Mouse (Mus musculus) neural tube, embryonic 15.5 days (tissue): ENCODE data around the gene Epb41l2. TPM values are rescaled to one million over a fixed set of nuclear protein-coding genes. Genes with fewer than 3 reads are reported as not detected.

Experiments used
- ATAC-seq: fragments of 200-750 bp; cut with Nextera tagmentation; 2 replicates; pipeline ENCODE4 v1.8.0; 2017; ENCODE audit warnings: mild to moderate bottlenecking, moderate TSS enrichment, moderate library complexity; ENCODE audit not compliant: low FRiP score
- H3K27ac ChIP-seq: fragments of 300-500 bp; sonication (generic); replicated peaks from 2 replicates; pipeline ENCODE4 v1.5.1; 2015; ENCODE audit warnings: mild to moderate bottlenecking, inconsistent platforms
- H3K27me3 ChIP-seq: fragments of 300-500 bp; sonication (generic); replicated peaks from 2 replicates; pipeline ENCODE4 v1.6.1; 2015; ENCODE audit warnings: inconsistent platforms
- H3K36me3 ChIP-seq: fragments of 300-500 bp; sonication (generic); 2 replicates; pipeline ENCODE4 v1.6.1; 2015; ENCODE audit warnings: inconsistent platforms
- H3K4me1 ChIP-seq: fragments of 300-500 bp; sonication (generic); 2 replicates; pipeline ENCODE4 v1.6.1; 2015; ENCODE audit warnings: inconsistent platforms
- H3K4me2 ChIP-seq: fragments of 300-500 bp; sonication (generic); 2 replicates; pipeline ENCODE4 v1.6.1; 2015; ENCODE audit warnings: inconsistent platforms, mild to moderate bottlenecking, moderate library complexity
- H3K4me3 ChIP-seq: fragments of 300-500 bp; sonication (generic); replicated peaks from 2 replicates; pipeline ENCODE4 v1.5.1; 2015; ENCODE audit warnings: mild to moderate bottlenecking, inconsistent platforms
- H3K9ac ChIP-seq: fragments of 300-500 bp; sonication (generic); replicated peaks from 2 replicates; pipeline ENCODE4 v1.6.1; 2015; ENCODE audit warnings: mild to moderate bottlenecking, inconsistent platforms
- H3K9me3 ChIP-seq: fragments of 300-500 bp; sonication (generic); replicated peaks from 2 replicates; pipeline ENCODE4 v1.6.1; 2016; ENCODE audit warnings: inconsistent platforms
- WGBS: fragments of 180-500 bp; shearing (Covaris S2); methylation state at CpG from one replicate; pipeline ENCODE4 v1.1.7; 2015; ENCODE audit warnings: mixed read lengths; 5-methylcytosine and 5-hydroxymethylcytosine counted together
- polyA plus RNA-seq: library from polyadenylated mRNA; unstranded; fragments of >200 nt; fragmentation: Nextera tagmentation; extraction: Ambion mirVana; gene quantifications from 2 replicates; pipeline ENCODE4 v1.2.1, GENCODE M21; 2015

Gene Epb41l2
- polyA plus RNA-seq, 1 experiment from 2014 or later, result 27.7 TPM

DNA sequence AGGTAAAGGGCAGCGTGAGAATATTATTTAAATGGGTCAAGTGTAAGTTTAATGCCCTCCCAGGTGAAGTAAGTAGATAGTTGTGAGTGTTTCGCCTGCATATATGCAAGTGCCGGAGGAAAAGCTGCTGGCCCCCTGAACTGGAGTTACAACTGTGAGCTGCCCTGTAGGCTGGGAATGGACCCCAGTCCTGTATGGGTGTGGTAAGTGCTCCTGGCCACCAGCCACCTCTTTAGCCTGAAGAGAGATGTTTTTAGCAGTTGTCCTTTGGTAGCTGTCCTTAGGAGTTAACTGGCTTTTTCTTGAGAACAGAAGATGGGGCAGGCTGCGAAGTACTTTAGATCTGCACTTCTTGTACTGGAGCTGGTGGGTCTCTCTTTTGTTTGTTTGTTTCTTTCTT lies 69.7 kb downstream of the Epb41l2 start:
- WGBS, result 93% methylated on average over 4 of the region's 4 CpGs

DNA sequence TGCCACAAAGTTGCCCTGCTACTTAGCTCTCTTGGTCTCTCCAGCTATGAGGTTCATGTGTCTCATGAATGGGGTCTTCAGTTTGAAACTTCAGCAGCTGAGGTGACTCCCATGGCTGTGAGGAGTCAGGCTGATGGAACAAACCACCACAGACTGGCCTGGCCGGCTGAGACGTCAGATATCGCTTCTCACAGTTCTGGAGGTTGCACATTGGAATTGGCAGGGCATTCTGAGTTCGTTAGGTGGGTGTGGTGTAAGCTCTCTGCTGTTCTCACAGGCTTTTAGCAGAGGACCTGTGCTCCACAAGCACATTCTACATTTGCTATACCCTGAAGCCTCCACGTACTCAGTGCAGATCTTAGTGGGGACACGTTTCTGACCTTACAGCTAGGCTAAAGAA lies 71.3 kb downstream of the Epb41l2 start:
- H3K36me3 ChIP-seq, result no peaks in the 10 kb centered on the region
- no peak overlapping the region for H3K9ac ChIP-seq
- H3K9me3 ChIP-seq, result no peaks in the 10 kb centered on the region
- H3K4me3 ChIP-seq, result no peak overlapping the region
- no peak for ATAC-seq
- WGBS, result 65% methylated on average over 6 of the region's 6 CpGs
- H3K27ac ChIP-seq, result no peak overlapping the region
- no peak overlapping the region for H3K4me2 ChIP-seq
- H3K27me3 ChIP-seq, result no peaks in the 10 kb centered on the region
- 0 out of 2 replicates have a peak, but pooled peaks cover 10% of the 10 kb centered on the region for H3K4me1 ChIP-seq

More for the DNA sequence above, 69.7 kb downstream of the Epb41l2 start:
- Histone ChIP-seq H3K4me2 (no peak overlapping the region), H3K27ac (no peak overlapping the region), H3K4me1 (0 out of 2 replicates have a peak, but pooled peaks cover 10% of the 10 kb centered on the region), H3K36me3 (no peaks in the 10 kb centered on the region), H3K27me3 (no peaks in the 10 kb centered on the region), H3K9ac (no peak overlapping the region), H3K4me3 (no peak overlapping the region), H3K9me3 (no peaks in the 10 kb centered on the region)
- no peak for ATAC-seq

DNA sequence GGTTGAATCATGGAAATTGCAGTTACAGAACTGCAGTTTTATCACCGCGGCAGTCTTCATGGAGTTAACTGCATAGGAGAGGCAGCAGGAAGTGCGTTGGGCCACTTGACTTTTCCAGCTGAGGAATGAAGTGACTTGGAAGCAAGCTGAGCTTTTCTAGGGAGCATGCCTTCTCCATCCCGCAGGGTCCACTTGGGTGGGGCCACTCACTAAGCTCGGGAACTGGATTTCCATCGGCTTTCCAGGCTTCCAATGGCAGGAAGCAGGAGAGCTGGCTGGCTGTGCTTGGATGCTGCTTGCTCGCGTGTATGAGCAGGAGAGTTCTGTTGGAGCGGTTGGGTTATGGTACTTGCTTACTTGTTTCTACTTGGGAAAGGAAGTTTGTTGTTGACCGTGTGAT lies 72.8 kb downstream of the Epb41l2 start:
- H3K36me3 ChIP-seq, result no peaks in the 10 kb centered on the region
- ATAC-seq, result no peak
- no peak overlapping the region for H3K27ac ChIP-seq
- no peak overlapping the region for H3K9ac ChIP-seq
- no peak overlapping the region for H3K4me2 ChIP-seq
- 0 out of 2 replicates have a peak, but pooled peaks cover 8% of the 10 kb centered on the region for H3K4me1 ChIP-seq
- H3K27me3 ChIP-seq, result no peaks in the 10 kb centered on the region
- no peaks in the 10 kb centered on the region for H3K9me3 ChIP-seq
- no peak overlapping the region for H3K4me3 ChIP-seq
- WGBS, result 59% methylated on average over 10 of the region's 10 CpGs

DNA sequence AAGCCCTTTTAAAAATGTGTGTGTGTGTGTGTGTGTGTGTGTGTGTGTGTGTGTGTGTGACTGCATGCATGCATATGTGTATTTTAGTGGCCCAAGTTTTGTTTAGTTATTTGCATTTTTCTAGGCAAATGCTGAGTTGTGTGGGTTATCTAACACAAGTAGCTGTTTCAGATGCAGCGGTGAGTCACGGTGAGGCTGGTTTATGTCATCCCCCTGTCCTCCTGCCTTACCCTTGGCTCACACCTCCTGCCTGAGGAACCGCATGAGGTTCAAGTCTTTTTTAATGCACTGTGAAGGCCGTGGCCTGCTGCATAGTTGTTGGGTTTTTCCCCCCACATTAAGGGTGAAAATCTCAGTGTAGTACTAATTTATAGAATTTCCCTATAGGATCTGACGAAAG lies 73.3 kb downstream of the Epb41l2 start:
- 0 out of 2 replicates have a peak, but pooled peaks cover 3% of the 10 kb centered on the region for H3K4me1 ChIP-seq
- H3K4me2 ChIP-seq, result no peak overlapping the region
- no peak overlapping the region for H3K27ac ChIP-seq
- H3K9me3 ChIP-seq, result no peaks in the 10 kb centered on the region
- 62% methylated on average over 5 of the region's 5 CpGs for WGBS
- no peaks in the 10 kb centered on the region for H3K36me3 ChIP-seq
- H3K9ac ChIP-seq, result no peak overlapping the region
- H3K27me3 ChIP-seq, result no peaks in the 10 kb centered on the region
- no peak overlapping the region for H3K4me3 ChIP-seq
- ATAC-seq, result no peak

DNA sequence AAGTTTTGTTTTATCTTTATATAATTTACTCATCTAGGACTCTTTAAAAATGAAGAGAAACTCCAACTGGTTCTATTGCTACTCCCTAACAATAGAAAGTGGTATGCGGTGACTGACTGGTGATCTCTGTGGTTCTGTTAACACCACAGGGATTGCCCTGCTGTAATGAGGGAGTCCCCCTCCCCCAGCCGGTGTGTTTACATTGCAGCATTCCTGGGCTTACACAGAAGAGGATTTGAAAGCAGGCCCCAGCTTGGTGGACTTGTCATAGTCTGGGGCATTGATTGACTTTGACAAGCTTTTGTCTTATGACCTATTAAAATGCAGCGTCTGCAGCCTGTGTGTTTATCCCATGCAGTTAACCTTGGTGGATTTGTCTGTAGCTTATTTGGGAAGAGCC lies 73.9 kb downstream of the Epb41l2 start:
- ATAC-seq, result no peak
- 10% methylated on average over 3 of the region's 3 CpGs for WGBS

DNA sequence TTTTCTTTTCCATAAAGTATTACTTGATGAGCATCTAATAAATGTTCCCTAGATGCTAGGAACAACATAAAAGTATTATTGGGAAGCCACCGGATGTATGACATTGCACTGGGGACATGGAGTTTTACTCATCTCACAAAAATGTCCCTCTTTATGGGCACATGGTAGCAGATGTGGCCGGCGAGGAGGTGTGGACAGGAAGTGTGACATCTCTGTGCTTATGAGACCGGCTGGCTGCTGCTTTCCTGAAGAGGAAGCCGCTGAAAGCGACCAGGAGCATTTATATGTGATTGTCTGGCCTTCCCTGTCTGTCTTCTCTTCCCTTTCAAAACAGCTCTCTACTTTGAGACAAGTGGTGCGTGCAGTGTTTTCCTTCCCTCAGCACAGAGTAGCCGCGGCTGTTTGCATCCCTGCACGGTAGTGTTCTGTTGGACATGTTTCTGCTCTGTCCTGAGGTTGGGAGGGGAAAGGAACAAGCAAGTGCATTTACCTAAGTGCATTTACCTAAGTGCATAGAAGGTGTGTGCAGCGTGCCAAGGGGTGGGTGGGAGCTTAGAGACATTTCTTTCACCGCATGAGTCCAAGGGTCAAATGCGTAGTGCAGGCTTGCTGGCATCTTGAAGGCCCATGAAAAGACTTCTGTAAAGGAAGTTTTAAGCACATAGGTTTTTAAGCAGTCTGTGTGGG lies 74.9 kb downstream of the Epb41l2 start:
- Histone ChIP-seq H3K27ac (no peak overlapping the region), H3K36me3 (no peaks in the 10 kb centered on the region), H3K9ac (no peak overlapping the region), H3K27me3 (no peaks in the 10 kb centered on the region), H3K4me1 (0 out of 2 replicates have a peak, but pooled peaks cover 3% of the 10 kb centered on the region), H3K4me3 (no peak overlapping the region), H3K9me3 (no peaks in the 10 kb centered on the region), H3K4me2 (no peak overlapping the region)
- 81% methylated on average over 13 of the region's 13 CpGs for WGBS
- ATAC-seq, result no peak

More for the DNA sequence above, 73.9 kb downstream of the Epb41l2 start:
- Histone ChIP-seq H3K36me3 (no peaks in the 10 kb centered on the region), H3K27ac (no peak overlapping the region), H3K9me3 (no peaks in the 10 kb centered on the region), H3K4me3 (no peak overlapping the region), H3K9ac (no peak overlapping the region), H3K4me2 (no peak overlapping the region), H3K4me1 (0 out of 2 replicates have a peak, but pooled peaks cover 3% of the 10 kb centered on the region), H3K27me3 (no peaks in the 10 kb centered on the region)

DNA sequence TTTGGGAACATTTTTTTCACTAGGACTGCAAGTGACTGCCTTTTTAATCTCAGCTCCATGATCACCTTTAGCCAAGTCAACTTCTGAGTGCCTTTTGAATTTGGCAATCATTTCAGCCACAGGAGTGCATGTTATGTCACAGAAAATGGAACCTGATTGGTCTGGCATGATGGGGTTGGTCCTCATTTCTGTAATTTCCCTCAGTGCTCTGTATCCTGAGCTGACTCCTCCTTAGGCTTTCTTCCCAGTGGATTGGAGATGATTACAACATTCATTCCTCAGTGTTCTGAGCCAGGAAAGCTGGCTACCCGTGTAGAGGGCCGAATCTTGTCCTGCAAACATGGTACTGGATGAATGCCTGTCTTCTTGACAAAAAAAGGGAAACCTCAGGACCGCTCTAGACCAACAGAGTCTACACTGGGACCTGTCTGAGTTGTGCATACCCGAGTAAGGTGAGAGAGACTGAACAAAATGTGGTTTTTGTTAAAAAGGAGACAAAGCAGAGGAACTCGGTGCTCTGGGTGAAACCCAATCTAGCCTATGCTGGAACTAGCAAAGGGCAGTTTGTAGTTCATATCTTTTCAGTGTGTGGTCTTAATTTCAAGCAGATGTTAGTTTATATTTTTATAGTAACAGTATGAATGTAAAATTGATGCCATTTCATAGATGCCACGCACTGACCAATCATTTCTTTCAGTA lies 77.3 kb downstream of the Epb41l2 start:
- Histone ChIP-seq H3K27ac (no peak overlapping the region), H3K36me3 (no peaks in the 10 kb centered on the region), H3K9ac (no peak overlapping the region), H3K9me3 (no peaks in the 10 kb centered on the region), H3K4me2 (no peak overlapping the region), H3K27me3 (no peaks in the 10 kb centered on the region), H3K4me3 (no peak overlapping the region), H3K4me1 (0 out of 2 replicates have a peak, but pooled peaks cover 3% of the 10 kb centered on the region)
- ATAC-seq, result no peak
- 83% methylated on average over 6 of the region's 6 CpGs for WGBS

DNA sequence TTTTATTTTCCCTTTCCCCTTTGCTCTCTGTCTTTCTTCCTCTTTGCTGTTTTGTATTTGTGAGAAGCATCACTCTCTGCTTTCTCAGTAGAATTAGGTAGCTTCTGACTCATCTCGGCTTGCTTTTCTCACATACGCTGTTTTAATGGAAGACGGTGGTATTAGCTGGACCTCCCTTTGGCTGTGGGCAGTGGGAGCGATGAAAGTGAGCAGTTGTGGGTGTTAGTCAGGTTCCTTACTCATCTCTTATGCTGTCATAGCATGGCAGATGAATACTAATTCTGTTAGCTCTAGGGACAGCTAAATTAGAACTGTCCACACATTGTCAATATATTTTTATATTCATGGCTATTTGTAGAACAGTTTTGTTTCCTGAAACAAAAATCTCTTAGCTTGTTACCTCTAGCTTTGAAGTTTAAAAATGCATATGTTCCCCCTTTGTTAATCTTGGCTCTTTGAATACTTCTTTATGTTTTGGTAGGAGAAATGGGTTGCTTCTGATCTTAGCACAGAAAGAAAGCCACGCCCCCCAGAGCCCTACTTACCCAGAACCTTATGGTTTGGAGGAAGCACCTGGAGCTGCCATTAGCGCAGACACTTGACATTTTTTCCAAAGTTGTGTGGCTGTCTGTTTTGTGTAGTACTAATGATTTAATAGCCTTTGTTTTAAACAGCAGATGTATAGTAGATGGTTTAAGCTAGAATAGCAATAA lies 78.1 kb downstream of the Epb41l2 start:
- no peaks in the 10 kb centered on the region for H3K36me3 ChIP-seq
- WGBS, result 85% methylated on average over 6 of the region's 6 CpGs
- H3K9ac ChIP-seq, result no peak overlapping the region
- H3K9me3 ChIP-seq, result no peaks in the 10 kb centered on the region
- ATAC-seq, result no peak
- H3K4me3 ChIP-seq, result no peak overlapping the region
- H3K4me2 ChIP-seq, result no peak overlapping the region
- H3K4me1 ChIP-seq, result no peaks in the 10 kb centered on the region
- H3K27me3 ChIP-seq, result no peaks in the 10 kb centered on the region
- H3K27ac ChIP-seq, result no peak overlapping the region

DNA sequence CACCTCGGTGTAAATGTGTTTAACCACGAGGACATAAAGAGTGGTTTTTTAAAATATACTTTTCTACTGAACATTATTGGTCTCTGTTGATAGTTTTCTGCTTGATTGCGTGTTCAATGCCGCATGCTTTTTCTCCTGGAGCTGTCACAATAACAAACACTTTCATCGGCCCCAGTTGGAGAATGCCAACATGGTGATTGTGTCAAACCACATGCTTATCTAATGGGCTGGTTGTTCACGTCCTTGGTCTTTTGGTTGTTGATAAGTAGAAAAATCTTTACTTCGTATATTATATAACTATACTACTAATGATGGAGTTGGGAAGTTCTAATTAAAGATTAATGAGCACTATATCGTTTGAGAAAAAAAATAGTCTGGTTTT lies 78.7 kb downstream of the Epb41l2 start:
- 86% methylated on average over 8 of the region's 8 CpGs for WGBS

DNA sequence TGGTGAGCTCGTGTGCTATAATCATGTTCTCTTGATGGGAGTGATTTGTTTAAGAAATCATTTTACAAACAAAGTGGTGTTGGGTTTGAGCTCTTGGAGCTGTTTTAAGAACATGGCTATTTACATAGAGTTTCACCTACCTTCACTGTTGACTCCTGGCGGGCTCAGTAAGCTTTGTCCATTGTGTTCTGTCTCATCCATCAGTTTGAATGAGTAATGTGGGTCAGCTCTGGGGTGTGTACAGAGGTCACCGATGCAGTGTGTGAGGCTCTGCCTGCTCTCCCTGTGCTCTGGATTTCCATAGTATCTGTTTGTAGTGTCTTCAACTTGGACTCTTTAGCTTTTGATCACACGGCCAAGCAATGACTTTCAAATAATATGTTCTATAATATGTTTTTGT lies 79.6 kb downstream of the Epb41l2 start:
- no peaks in the 10 kb centered on the region for H3K4me1 ChIP-seq
- no peak overlapping the region for H3K9ac ChIP-seq
- no peak for ATAC-seq
- 65% methylated on average over 4 of the region's 4 CpGs for WGBS
- no peak overlapping the region for H3K4me3 ChIP-seq
- H3K36me3 ChIP-seq, result no peaks in the 10 kb centered on the region
- no peak overlapping the region for H3K4me2 ChIP-seq
- H3K27ac ChIP-seq, result no peak overlapping the region
- H3K27me3 ChIP-seq, result no peaks in the 10 kb centered on the region
- H3K9me3 ChIP-seq, result no peaks in the 10 kb centered on the region

More for the DNA sequence above, 78.7 kb downstream of the Epb41l2 start:
- Histone ChIP-seq H3K4me3 (no peak overlapping the region), H3K4me2 (no peak overlapping the region), H3K9me3 (no peaks in the 10 kb centered on the region), H3K9ac (no peak overlapping the region), H3K36me3 (no peaks in the 10 kb centered on the region), H3K4me1 (no peaks in the 10 kb centered on the region), H3K27ac (no peak overlapping the region), H3K27me3 (no peaks in the 10 kb centered on the region)
- no peak for ATAC-seq

DNA sequence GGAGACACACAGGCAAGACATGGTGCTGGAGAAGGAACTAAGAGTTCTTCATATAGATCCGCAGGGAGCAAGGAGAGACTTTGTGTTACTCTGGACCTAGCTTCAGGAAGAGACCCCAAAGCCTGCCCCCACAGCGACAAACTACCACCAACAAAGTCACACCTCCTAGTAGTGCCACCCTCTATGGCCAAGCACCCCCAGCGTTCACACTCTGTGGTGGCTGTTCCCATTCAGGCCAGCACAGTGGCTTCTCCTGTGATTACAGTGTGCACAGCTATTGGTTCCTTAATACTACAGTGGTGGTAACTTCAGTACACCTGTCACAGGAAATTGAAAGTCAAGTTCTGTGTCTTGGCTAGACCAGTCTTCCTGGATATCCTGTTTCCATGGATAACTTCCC lies 80.3 kb downstream of the Epb41l2 start:
- Histone ChIP-seq H3K9me3 (no peaks in the 10 kb centered on the region), H3K27me3 (no peaks in the 10 kb centered on the region), H3K4me3 (no peak overlapping the region), H3K4me1 (no peaks in the 10 kb centered on the region), H3K27ac (no peak overlapping the region), H3K4me2 (no peak overlapping the region), H3K36me3 (no peaks in the 10 kb centered on the region), H3K9ac (no peak overlapping the region)
- ATAC-seq, result no peak
- WGBS, result 95% methylated on average over 3 of the region's 3 CpGs
